Mouse (Mus musculus): ENCODE results near the gene Cebpg. TPM values are rescaled to one million over a fixed set of nuclear protein-coding genes. Genes with fewer than 3 reads are reported as not detected.

Cebpg gene
- 50.4 and 52.8 TPM in 2 replicates for polyA plus RNA-seq (2016; fragmentation: Nextera tagmentation; extraction: Ambion mirVana)

DNA sequence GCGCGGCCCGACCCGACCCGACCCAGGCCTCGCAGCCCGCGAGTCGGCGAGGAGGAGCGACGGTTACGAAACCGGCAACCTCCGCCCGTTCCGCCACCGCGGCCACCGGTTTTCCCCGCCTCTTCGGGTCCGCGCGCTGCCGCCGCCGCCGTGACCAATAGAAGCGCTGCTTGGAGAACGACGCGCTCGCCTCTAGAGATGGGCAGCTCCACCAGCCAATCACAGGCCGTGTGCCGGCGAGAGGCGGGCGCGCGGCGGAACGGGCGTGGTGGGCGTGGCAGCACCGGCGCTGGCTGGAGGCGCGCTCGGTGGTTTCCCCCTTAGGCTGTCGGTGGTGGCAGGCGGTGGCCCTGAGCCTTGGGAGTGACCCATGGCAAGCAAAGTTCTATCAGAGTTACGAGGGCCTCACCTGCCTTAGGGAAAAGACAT is at the start of gene Cebpg:
Gene Cebpg, minus strand, starts transcription at position 138 of the 429 bp plus-strand sequence.
- WGBS, result under 1% methylated on average over 52 of the region's 53 CpGs
- Histone ChIP-seq H3K4me3 (peak within 1 kb of the TSS; percentile 97), H3K27me3 (peaks cover 6% of the 10 kb centered on the region), H3K9me3 (no peaks in the 10 kb centered on the region), H3K27ac (replicated peaks) (peak within 1 kb of the TSS; percentile 85), H3K36me3 (no peaks in the 10 kb centered on the region), H3K4me2 (replicated peaks) (peak within 1 kb of the TSS; percentile 85), H3K4me1 (peaks cover 23% of the 10 kb centered on the region), H3K9ac (replicated peaks) (peak within 1 kb of the TSS; percentile 98)
- ATAC-seq (ENCODE audit: low FRiP score, low read depth), result peak; percentile 99

DNA sequence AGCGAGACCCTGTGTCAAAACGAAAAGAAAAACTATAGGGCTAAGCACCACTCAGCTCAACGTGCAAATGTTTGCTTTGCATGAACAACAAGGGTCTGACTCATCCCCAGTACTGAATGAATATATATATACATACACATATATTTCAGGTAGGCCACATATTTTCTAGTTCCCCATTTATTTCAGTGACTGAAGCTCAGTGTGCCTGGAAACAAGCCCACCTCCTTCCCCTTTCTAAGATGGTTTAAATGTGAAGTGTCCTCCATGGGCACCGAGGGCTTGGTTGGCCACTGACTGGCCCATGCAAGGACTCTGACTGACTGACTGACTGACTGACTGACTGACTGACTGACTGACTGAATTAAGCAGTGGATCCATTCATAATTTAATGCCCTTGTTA is 43.2 kb upstream of the Cebpg start:
- H3K4me2 ChIP-seq (replicated peaks), result no peak overlapping the region
- H3K9ac ChIP-seq (replicated peaks), result no peak overlapping the region
- ATAC-seq (ENCODE audit: low FRiP score, low read depth), result no peak
- 87% methylated on average over 4 of the region's 4 CpGs for WGBS
- no peaks in the 10 kb centered on the region for H3K4me1 ChIP-seq
- no peaks in the 10 kb centered on the region for H3K27me3 ChIP-seq
- no peaks in the 10 kb centered on the region for H3K9me3 ChIP-seq
- H3K27ac ChIP-seq (replicated peaks), result no peak overlapping the region
- H3K36me3 ChIP-seq, result no peaks in the 10 kb centered on the region
- H3K4me3 ChIP-seq, result no peak overlapping the region

DNA sequence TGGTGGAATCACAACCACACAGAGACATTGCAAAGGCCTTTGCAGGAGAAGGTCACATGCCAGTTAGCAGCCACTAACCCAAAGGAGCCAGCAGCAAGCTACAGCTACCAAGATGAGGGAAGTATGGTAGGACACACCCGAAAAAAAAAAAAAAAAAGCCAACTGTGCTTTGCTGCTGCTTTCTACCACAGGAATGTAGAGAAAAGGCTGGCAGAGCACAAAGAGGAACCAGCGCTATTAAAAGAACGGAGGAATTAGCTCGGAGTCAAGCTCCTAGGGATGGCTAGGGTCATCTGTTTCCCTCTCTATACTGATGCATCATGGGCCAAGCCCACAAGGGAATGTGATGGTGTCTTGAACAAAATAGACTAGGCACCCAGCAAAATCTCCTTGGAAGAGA is 42.4 kb upstream of the Cebpg start:
- no peak for ATAC-seq (ENCODE audit: low FRiP score, low read depth)
- Histone ChIP-seq H3K4me2 (replicated peaks) (no peak overlapping the region), H3K36me3 (no peaks in the 10 kb centered on the region), H3K4me3 (no peak overlapping the region), H3K27ac (replicated peaks) (no peak overlapping the region), H3K9ac (replicated peaks) (no peak overlapping the region), H3K27me3 (no peaks in the 10 kb centered on the region), H3K9me3 (no peaks in the 10 kb centered on the region), H3K4me1 (no peaks in the 10 kb centered on the region)
- WGBS, result 84% methylated on average over 4 of the region's 4 CpGs

DNA sequence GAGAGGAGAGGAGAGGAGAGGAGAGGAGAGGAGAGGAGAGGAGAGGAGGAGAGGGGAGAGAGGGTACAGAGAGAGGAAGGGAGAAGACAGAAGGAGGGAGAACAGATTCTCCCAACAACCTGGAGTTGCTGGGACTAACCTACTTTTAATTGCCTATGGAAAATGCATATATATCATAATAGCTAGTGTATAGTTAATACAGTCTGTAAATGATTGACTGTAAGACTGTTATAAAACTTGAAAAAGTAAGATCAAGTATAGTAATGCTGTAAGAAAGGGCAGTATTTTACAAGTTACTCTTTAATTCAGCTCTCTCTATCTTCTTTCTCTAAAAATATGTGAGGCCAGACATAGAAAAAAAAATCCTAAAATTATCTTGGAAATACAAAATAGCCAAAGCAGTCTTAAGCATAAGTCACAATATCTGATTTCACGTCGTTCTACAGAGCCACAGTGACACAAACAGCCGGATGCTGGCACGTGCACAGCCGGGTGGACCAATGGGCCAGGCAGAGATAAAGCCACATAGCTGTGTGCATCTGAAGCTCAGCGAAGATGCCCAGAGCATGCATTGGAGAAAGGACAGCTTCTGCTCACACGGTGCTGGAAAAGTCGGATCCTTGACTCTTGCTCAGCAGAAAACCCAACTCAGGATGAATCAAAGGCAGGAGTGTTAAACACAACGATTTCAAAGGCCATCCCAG is 38.8 kb upstream of the Cebpg start:
- no peaks in the 10 kb centered on the region for H3K4me1 ChIP-seq
- H3K27me3 ChIP-seq, result no peaks in the 10 kb centered on the region; the same call in 1 of the 2 replicates
- no peak overlapping the region for H3K27ac ChIP-seq (replicated peaks)
- H3K4me2 ChIP-seq (replicated peaks), result no peak overlapping the region
- H3K36me3 ChIP-seq, result no peaks in the 10 kb centered on the region
- 82% methylated on average over 9 of the region's 9 CpGs for WGBS
- no peak overlapping the region for H3K9ac ChIP-seq (replicated peaks)
- H3K9me3 ChIP-seq, result no peaks in the 10 kb centered on the region
- no peak for ATAC-seq (ENCODE audit: low FRiP score, low read depth)
- no peak overlapping the region for H3K4me3 ChIP-seq

DNA sequence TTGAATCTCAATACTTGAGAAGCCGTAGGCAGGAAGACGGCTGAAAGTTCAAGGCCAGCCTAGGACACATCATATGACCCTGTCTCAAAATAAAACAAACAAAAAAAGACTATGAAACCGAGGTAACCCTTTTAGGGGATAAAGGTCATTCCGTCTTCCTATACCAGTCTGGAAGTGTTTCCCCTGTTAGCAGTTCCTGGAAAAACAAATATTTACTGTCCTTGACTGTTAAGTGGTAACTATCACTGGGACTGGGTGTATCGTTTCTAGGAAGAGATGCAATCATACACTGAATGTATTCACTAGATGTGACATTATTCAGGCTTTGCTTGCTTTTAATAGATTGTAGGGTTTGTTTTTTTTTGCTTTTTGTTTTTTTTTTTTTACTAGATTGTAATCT is 34.2 kb upstream of the Cebpg start:
- Histone ChIP-seq H3K4me3 (no peak overlapping the region), H3K9ac (replicated peaks) (no peak overlapping the region)

DNA sequence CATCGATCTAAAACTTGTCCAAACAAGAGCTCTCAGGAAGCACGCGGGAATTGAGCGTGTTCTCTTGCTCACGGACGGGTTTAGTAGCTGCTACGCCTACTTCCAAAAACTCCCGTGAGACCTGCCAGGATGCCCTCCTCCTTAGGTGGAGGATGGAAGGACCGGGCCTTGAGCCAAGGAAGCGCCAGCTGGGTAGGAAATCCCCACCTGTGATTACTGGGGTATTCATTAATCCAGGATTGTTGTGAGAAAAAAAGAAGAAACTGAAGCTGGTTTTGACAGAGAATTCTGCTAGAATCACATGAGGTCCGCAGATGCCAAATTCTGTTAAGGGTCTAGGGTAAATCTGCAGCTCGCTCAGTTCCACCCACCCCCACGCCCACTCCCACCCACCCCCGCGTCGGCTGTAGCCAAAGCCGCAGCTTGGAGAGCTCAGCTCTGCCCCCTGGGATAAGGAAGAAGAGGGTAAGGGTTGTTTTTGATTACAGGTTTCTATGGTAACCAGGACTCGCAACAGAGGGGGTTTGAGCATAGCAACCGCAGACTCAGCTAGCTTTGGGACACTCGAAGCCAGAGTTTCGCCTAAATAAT is 30.0 kb upstream of the Cebpg start:
- Histone ChIP-seq H3K4me1 (peaks cover 13% of the 10 kb centered on the region; the same call in 1 of the 2 replicates), H3K27ac (replicated peaks) (0 out of 2 replicates have a peak overlapping the region, but pooled peaks have one; percentile 25), H3K9ac (replicated peaks) (no peak overlapping the region; the same call in 1 of the 2 replicates), H3K4me2 (replicated peaks) (peak overlapping the region; percentile 53), H3K27me3 (no peaks in the 10 kb centered on the region), H3K9me3 (no peaks in the 10 kb centered on the region), H3K4me3 (peak overlapping the region; percentile 21), H3K36me3 (no peaks in the 10 kb centered on the region)
- WGBS, result 2% methylated on average over 21 of the region's 21 CpGs
- peak; percentile 85 for ATAC-seq (ENCODE audit: low FRiP score, low read depth)

More for the DNA sequence above, 34.2 kb upstream of the Cebpg start:
- Histone ChIP-seq H3K27me3 (no peaks in the 10 kb centered on the region; the same call in 1 of the 2 replicates), H3K4me1 (peaks cover 13% of the 10 kb centered on the region; the same call in 1 of the 2 replicates), H3K36me3 (no peaks in the 10 kb centered on the region), H3K27ac (replicated peaks) (no peak overlapping the region), H3K4me2 (replicated peaks) (no peak overlapping the region), H3K9me3 (no peaks in the 10 kb centered on the region)
- no peak for ATAC-seq (ENCODE audit: low FRiP score, low read depth)
- 85% methylated on average over 5 of the region's 5 CpGs for WGBS

DNA sequence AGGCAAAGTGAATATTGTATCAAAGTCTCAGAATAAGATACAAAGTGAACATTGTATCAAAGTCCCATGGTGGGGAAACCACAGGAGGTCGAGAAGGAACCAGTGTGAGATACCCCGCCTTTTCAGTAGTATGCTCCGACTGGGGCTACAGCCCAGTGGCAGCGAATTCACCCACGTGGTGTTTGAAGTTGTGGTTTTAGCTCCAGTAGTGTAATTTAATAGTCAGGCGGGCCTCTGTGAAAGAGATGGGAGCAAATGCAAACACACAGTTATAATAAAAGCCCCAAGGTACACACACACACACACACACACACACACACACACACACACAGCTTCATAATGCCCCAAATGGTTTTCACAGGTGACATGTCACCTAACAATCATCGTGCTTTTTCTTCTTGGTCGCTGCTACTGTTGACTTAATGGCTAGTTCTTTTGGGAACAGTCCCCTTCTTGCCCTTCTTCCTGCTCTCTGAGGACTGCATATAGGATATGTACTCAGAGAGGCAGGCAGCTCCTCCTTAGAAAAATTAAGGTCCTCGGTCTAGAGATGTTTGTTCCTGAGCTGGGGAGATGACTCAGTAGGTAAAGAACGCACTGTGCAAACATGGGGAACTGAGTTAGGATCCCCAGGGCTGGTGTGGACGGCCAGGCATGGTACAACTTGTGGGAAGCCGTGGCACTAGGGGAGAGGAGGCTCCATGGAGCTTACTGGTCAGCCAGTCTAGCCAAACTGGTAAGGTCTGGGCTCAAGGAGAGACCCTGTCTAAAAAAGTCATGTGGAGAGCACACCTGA is 28.4 kb upstream of the Cebpg start:
- Histone ChIP-seq H3K4me2 (replicated peaks) (no peak overlapping the region), H3K36me3 (no peaks in the 10 kb centered on the region), H3K4me1 (peaks cover 13% of the 10 kb centered on the region; the same call in 1 of the 2 replicates), H3K4me3 (no peak overlapping the region), H3K9ac (replicated peaks) (no peak overlapping the region), H3K9me3 (no peaks in the 10 kb centered on the region), H3K27me3 (no peaks in the 10 kb centered on the region; the same call in 1 of the 2 replicates), H3K27ac (replicated peaks) (no peak overlapping the region)
- ATAC-seq (ENCODE audit: low FRiP score, low read depth), result no peak
- 84% methylated on average over 12 of the region's 12 CpGs for whole genome bisulfite sequencing

DNA sequence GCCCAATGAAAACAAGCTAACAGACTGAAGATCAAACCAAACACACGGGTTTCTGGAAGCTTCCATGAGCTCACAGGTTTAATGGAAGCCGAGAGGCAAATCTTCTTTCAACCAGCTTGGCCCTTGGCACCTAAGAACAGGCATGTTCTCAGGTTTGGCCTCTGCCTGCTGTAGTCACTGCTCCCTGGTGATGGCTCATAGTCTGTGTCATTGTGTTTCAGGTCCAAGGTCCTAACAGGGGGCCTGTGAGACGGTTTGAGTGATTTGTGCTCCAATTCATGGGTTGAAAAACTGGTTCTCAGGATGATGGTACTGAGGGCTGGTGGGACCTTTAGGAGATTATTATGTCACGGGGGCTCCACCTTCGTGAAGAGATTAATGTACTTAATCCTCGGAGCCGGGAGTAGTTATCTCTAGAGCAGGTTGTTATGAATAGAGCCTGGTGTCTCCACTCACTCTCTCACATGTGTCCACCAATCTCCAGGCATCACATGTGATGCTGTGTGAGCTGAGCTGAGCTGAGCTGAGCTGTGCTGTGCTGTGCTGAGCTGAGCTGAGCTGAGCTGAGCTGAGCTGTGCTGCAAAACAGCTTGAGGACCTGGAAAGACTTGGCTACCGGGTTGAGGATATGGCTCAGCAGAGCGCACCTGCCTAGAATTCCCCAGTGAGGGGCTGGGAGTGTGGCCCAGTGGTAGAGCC is 25.2 kb upstream of the Cebpg start:
- 75% methylated on average over 9 of the region's 9 CpGs for WGBS

DNA sequence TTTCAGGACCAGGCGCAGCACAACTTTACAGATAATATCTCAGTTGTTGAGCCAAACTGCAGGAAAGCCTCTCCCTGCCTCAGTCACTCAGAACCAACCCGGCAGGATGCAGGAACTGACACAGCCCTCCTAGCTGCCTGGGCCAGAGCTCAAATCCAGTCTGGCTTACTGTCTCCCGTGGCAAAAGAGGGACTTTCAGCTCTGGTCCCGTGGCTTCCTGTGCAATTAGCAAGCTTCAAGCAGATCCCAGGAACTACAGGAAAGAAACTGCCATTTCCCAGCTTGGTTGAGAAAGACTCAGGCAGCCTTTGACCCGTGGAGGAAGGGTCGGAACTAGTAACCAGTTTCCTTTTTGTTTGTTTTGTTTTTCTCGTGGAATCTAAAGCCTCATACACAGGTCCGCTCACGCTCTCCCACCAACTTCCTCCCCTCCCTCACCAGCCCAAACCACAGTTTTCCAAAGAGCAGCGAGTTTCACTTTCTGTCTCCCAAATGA is 24.5 kb upstream of the Cebpg start:
- no peak overlapping the region for H3K4me3 ChIP-seq
- ATAC-seq (ENCODE audit: low FRiP score, low read depth), result no peak
- WGBS, result 52% methylated on average over 10 of the region's 10 CpGs

More for the DNA sequence above, 25.2 kb upstream of the Cebpg start:
- Histone ChIP-seq H3K27ac (replicated peaks) (no peak overlapping the region), H3K4me1 (peaks cover 4% of the 10 kb centered on the region; the same call in 1 of the 2 replicates), H3K9ac (replicated peaks) (no peak overlapping the region), H3K36me3 (no peaks in the 10 kb centered on the region), H3K4me3 (no peak overlapping the region), H3K9me3 (no peaks in the 10 kb centered on the region), H3K4me2 (replicated peaks) (no peak overlapping the region), H3K27me3 (no peaks in the 10 kb centered on the region; the same call in 1 of the 2 replicates)
- no peak for ATAC-seq (ENCODE audit: low FRiP score, low read depth)

DNA sequence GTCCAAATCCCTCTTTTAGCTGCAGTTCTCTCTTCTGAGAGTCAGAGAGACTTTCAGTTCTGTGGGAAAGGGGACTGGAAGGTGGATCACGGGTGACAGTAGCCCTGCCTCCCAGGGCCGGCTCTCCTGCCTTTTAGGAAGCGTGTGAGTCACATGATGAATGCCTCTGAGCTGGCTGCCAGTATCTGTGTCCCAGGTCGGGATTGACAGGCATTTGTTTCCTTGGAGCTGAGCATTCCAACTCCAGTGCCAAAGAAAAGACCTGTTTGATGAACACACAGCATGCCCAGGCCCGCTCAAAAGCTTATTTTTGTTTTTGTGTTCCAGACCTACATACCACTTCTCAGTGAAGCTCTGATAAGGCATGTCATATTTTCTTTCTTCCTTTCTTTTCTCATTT is 20.3 kb upstream of the Cebpg start:
- Histone ChIP-seq H3K9me3 (no peaks in the 10 kb centered on the region), H3K36me3 (no peaks in the 10 kb centered on the region), H3K4me2 (replicated peaks) (no peak overlapping the region), H3K4me1 (no peaks in the 10 kb centered on the region), H3K9ac (replicated peaks) (no peak overlapping the region), H3K27ac (replicated peaks) (no peak overlapping the region), H3K4me3 (no peak overlapping the region), H3K27me3 (no peaks in the 10 kb centered on the region; the same call in 1 of the 2 replicates)
- WGBS, result 38% methylated on average over 5 of the region's 5 CpGs
- no peak for ATAC-seq (ENCODE audit: low FRiP score, low read depth)

More for the DNA sequence above, 24.5 kb upstream of the Cebpg start:
- Histone ChIP-seq H3K27me3 (no peaks in the 10 kb centered on the region; the same call in 1 of the 2 replicates), H3K9ac (replicated peaks) (no peak overlapping the region), H3K4me2 (replicated peaks) (no peak overlapping the region), H3K9me3 (no peaks in the 10 kb centered on the region), H3K4me1 (no peaks in the 10 kb centered on the region), H3K27ac (replicated peaks) (no peak overlapping the region), H3K36me3 (no peaks in the 10 kb centered on the region)

DNA sequence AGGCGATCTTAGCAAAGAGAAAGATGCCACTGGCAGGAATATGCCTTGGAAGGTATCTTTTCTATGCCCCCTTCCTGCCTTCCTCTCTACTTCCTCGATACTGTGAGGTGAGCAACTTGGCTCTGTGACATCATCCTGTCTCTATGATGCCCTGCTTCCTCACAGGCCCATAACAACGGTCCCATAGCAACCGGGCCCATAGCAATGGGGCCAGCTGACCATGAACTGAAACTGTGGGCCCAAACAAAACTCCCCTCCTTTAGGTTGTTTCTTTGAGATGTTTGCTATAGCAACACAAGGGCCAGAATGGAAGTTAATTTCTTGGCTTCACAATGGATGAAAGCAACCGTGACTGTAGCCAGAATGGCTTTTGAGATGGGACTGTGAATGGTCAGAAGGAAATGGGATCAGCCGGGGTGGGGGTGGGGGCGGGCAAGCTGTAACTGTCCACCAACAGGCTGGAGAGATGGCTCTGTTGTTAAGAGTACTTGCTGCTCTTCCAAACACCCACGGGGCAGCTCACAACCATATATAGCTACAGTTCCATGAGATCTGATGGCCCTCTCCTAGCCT is 10.4 kb upstream of the Cebpg start:
- Histone ChIP-seq H3K4me3 (no peak overlapping the region), H3K9me3 (no peaks in the 10 kb centered on the region), H3K36me3 (no peaks in the 10 kb centered on the region), H3K27me3 (0 out of 2 replicates have a peak, but pooled peaks cover 2% of the 10 kb centered on the region), H3K9ac (replicated peaks) (no peak overlapping the region), H3K4me2 (replicated peaks) (no peak overlapping the region), H3K4me1 (no peaks in the 10 kb centered on the region), H3K27ac (replicated peaks) (no peak overlapping the region)
- WGBS, result 55% methylated on average over 8 of the region's 8 CpGs
- ATAC-seq (ENCODE audit: low FRiP score, low read depth), result no peak
